Mouse (Mus musculus) spleen, adult 2 months (tissue): ENCODE results near the gene Gm45234.

Experiments
- CTCF ChIP-seq: fragments of 200-500 bp; IDR thresholded peaks from 2 replicates; pipeline ENCODE4 v1.5.1; 2011; ENCODE audit warnings: mild to moderate bottlenecking, inconsistent platforms; ENCODE audit not compliant: insufficient read depth, insufficient read length, insufficient replicate concordance; ENCODE audit errors: extremely low read depth
- POLR2A ChIP-seq: fragments of 200-500 bp; IDR thresholded peaks from 2 replicates; pipeline ENCODE4 v1.6.1; 2011; ENCODE audit warnings: low read depth, low read length, inconsistent platforms

GRCm38 (mm10) chr6:124740211-124740887, 15.5 kb downstream of the Gm45234 start:
- TF ChIP-seq CTCF (peak; percentile 35; the same call in 1 of the 2 replicates), POLR2A (no peak)
